8 mouse cellular contexts compared by ENCODE assay signal in the genomic region with DNA sequence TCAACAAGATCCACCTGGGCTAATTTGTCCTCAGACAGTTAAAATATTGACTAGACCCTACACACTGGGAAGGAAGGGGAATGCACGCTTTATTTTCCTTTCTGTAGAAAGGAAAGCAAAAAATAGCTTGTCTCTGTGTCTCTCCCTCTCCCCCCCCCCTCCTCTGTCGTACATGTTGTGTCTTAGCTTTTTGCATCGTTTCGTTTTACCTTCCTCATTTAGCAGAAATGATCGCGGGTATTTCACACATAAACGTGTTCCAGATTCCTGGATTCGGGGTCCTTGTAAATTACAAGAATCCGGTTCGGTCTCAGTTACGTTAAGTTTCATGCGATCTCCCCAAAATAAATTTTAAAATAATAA. TPM values are rescaled to one million over a fixed set of nuclear protein-coding genes. Genes with fewer than 3 reads are reported as not detected.
A peak's percentile ranks its signal among the peaks of the same experiment; 100 is the strongest.
DNase-seq lines count a peak whose midpoint lies in the region; ATAC-seq and TF ChIP-seq lines count a peak whose summit lies in the region.

No protein-coding gene starts in this region.

- H3K36me3 ChIP-seq in megakaryocyte, embryonic 14.5 days (replicated peaks; ENCODE audit: low read length): peaks cover 20% of the 10 kb centered on the region
- H3K36me3 ChIP-seq in forebrain, embryonic 15.5 days: no peaks in the 10 kb centered on the region

- ATAC-seq in megakaryocyte, adult 5-6 weeks (ENCODE audit: poor library complexity, severe bottlenecking): no peak
- no peak for ATAC-seq in forebrain, embryonic 15.5 days (replicated peaks)

- no peak overlapping the region for H3K27ac ChIP-seq in cerebellum, adult 2 months (ENCODE audit: insufficient read depth, low read length)
- H3K27ac ChIP-seq in forebrain, embryonic 15.5 days (replicated peaks): peak overlapping the region; percentile 97

- H3K4me3 ChIP-seq in cerebellum, adult 2 months (replicated peaks; ENCODE audit: insufficient read depth, low read depth, low read length): peak overlapping the region; percentile 93
- peak overlapping the region; percentile 98 for H3K4me3 ChIP-seq in megakaryocyte, embryonic 14.5 days (replicated peaks)
- H3K4me3 ChIP-seq in forebrain, embryonic 15.5 days: peak overlapping the region; percentile 85

- no peak for DNase-seq in cerebellum, adult 2 months
- no peak for DNase-seq in cerebellum, postnatal 10 days
- peak; percentile 15 for DNase-seq in lung, postnatal 36 days
- DNase-seq in gastrocnemius, postnatal 4 days (ENCODE audit: low spot score in 2 of 2): no peak
- no peak for DNase-seq in left cerebral cortex, adult 9 months (ENCODE audit: low spot score in 2 of 2)

- H3K27me3 ChIP-seq in cerebellum, adult 2 months (ENCODE audit: control insufficient read depth, insufficient read depth, low read length): no peaks in the 10 kb centered on the region
- H3K27me3 ChIP-seq in megakaryocyte, embryonic 14.5 days (replicated peaks): no peaks in the 10 kb centered on the region
- no peaks in the 10 kb centered on the region for H3K27me3 ChIP-seq in forebrain, embryonic 15.5 days

- H3K9me3 ChIP-seq in megakaryocyte, embryonic 14.5 days: no peaks in the 10 kb centered on the region
- H3K9me3 ChIP-seq in forebrain, embryonic 15.5 days: no peaks in the 10 kb centered on the region

- peak overlapping the region; percentile 99 for H3K4me2 ChIP-seq in forebrain, embryonic 15.5 days (replicated peaks)

- TF ChIP-seq CTCF in cerebellum, adult 2 months (IDR thresholded peaks at IDR 0.05; ENCODE audit: borderline replicate concordance, insufficient read depth, low read depth, low read length): no peak

- peak overlapping the region; percentile 89 for H3K9ac ChIP-seq in forebrain, embryonic 15.5 days (replicated peaks)

- TF ChIP-seq POLR2A in cerebellum, adult 2 months (IDR thresholded peaks at IDR 0.05; ENCODE audit: borderline replicate concordance, insufficient read depth, low read length): no peak

- peaks cover 3% of the 10 kb centered on the region; the same call in 1 of the 2 replicates for H3K4me1 ChIP-seq in cerebellum, adult 2 months (ENCODE audit: control insufficient read depth, insufficient read depth, low read length)
- peaks cover 18% of the 10 kb centered on the region for H3K4me1 ChIP-seq in megakaryocyte, embryonic 14.5 days
- H3K4me1 ChIP-seq in forebrain, embryonic 15.5 days: peaks cover 15% of the 10 kb centered on the region

- WGBS in cerebellum, adult 2 months: 1% methylated on average over 12 of the region's 12 CpGs
- under 1% methylated on average over 12 of the region's 12 CpGs for WGBS in forebrain, embryonic 15.5 days

RNA-seq across cellular contexts. Expression of a gene that starts 1.7 kb away (rescaled TPM):
- 11.8 and 12.0 TPM in 2 replicates for polyA plus RNA-seq in cerebellum, adult 2 months (2012; rRNA removed)
- polyA plus RNA-seq in megakaryocyte, embryonic 14.5 days (2012; ENCODE audit: insufficient read depth, low replicate concordance): 0.89 TPM in 1 of 2 replicates, not detected in the other
- total RNA-seq in megakaryocyte, adult 5-6 weeks (2015): 13.8 and 16.5 TPM in 2 replicates
- 14.6 and 19.4 TPM in 2 replicates for total RNA-seq in megakaryocyte, adult 5-6 weeks (2017)
- polyA plus RNA-seq in forebrain, embryonic 15.5 days (2015; fragmentation: Nextera tagmentation; extraction: Ambion mirVana): 33.5 and 33.7 TPM in 2 replicates
- 10 to 100 TPM; 19.1 to 20.0 TPM for total RNA-seq in gastrocnemius, postnatal 4 days (2021)
